Mouse (Mus musculus) lung, postnatal 0 days (tissue): ENCODE measurements around the gene Lrrc4c.

Experiments used
- CTCF ChIP-seq: IDR thresholded peaks from 2 replicates; pipeline ENCODE4 v1.5.1; 2016; ENCODE audit warnings: antibody characterized with exemption, mild to moderate bottlenecking
- EP300 ChIP-seq: IDR thresholded peaks from 2 replicates; pipeline ENCODE4 v1.6.1; 2016; ENCODE audit warnings: antibody characterized with exemption, mild to moderate bottlenecking, control low read depth

DNA sequence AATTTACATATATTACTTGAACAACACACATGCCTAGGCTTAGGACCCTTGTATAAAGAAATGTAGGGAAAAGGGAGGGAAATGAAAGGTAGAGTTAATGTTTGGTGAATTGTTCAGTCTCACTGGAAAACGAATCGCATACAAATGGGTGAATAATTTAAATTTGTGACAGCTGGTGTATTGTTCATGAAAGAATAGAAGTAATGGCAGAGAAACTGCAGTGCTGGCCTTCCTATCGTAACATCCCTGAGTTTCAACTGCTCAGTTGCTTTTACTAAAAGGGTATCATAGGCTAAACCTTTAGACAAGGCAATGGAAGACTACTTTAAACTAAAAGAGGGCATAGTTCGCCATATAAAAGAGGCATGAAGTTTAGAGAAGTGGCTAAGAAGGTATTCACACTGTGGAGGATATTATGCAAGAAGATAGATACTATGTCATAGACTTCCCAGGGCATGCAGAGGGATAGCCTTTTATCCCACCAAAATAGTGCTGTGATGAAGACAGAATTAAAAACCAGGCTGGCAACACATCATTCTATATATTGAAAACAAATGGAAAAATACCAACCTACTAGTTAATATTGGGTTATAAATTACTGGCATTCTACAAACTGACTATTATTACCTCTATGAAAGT is 879.1 kb downstream of the Lrrc4c start:
- TF ChIP-seq CTCF: no peak
- no peak for TF ChIP-seq EP300
